Mouse (Mus musculus) hindbrain, postnatal 0 days (tissue): ENCODE measurements around the gene Cdh23. TPM values are rescaled to one million over a fixed set of nuclear protein-coding genes. Genes with fewer than 3 reads are reported as not detected.
"Not testable (repeated sequence)": the region's sequence is repeated elsewhere in the genome, so short reads cannot be mapped to it uniquely, and the experiment has no call there.

Experiments
- ATAC-seq: fragments of 200-750 bp; cut with Nextera tagmentation; 2 replicates; pipeline ENCODE4 v1.8.0; 2017; ENCODE audit warnings: mild to moderate bottlenecking, moderate TSS enrichment, moderate library complexity
- DNase-seq: peaks from one replicate; pipeline ENCODE4 v3.0.0-alpha.2; 2015; ENCODE audit warnings: low spot score
- H3K27ac ChIP-seq: fragments of 300-500 bp; sonication (generic); 2 replicates; pipeline ENCODE4 v1.5.1; 2014; ENCODE audit warnings: mild to moderate bottlenecking
- H3K27me3 ChIP-seq: fragments of 300-500 bp; sonication (generic); 2 replicates; pipeline ENCODE4 v1.6.1; 2014; ENCODE audit warnings: low read length, mixed read lengths; ENCODE audit not compliant: insufficient read depth
- H3K36me3 ChIP-seq: fragments of 300-500 bp; sonication (generic); 2 replicates; pipeline ENCODE4 v1.6.1; 2014; ENCODE audit warnings: low read length, mixed read lengths; ENCODE audit not compliant: insufficient read depth
- H3K4me1 ChIP-seq: fragments of 300-500 bp; sonication (generic); 2 replicates; pipeline ENCODE4 v1.6.1; 2014; ENCODE audit warnings: antibody characterized with exemption, low read length, mixed read lengths; ENCODE audit not compliant: insufficient read depth
- H3K4me2 ChIP-seq: fragments of 300-500 bp; sonication (generic); 2 replicates; pipeline ENCODE4 v1.6.1; 2014; ENCODE audit warnings: low read depth, mild to moderate bottlenecking, low read length, moderate library complexity, mixed read lengths
- H3K4me3 ChIP-seq: fragments of 300-500 bp; sonication (generic); 2 replicates; pipeline ENCODE4 v1.5.1; 2014; ENCODE audit warnings: low read length
- H3K9ac ChIP-seq: fragments of 300-500 bp; sonication (generic); replicated peaks from 2 replicates; pipeline ENCODE4 v1.6.1; 2014; ENCODE audit warnings: mild to moderate bottlenecking, low read length, moderate library complexity, mixed read lengths
- H3K9me3 ChIP-seq: fragments of 300-500 bp; sonication (generic); 2 replicates; pipeline ENCODE4 v1.6.1; 2016; ENCODE audit warnings: low read length, mixed read lengths
- CTCF ChIP-seq: IDR thresholded peaks from 2 replicates; pipeline ENCODE4 v1.5.1; 2016; ENCODE audit warnings: antibody characterized with exemption, control low read depth, low read depth
- WGBS: fragments of 180-500 bp; shearing (Covaris S2); extraction: QIAGEN DNeasy Blood & Tissue Kit; methylation state at CpG from one replicate; pipeline ENCODE4 v1.1.7; 2014; 5-methylcytosine and 5-hydroxymethylcytosine counted together
- polyA plus RNA-seq: library from polyadenylated mRNA; unstranded; fragments of >200 nt; fragmentation: Nextera tagmentation; extraction: Ambion mirVana; gene quantifications from 2 replicates; pipeline ENCODE4 v1.2.1, GENCODE M21; 2015
- total RNA-seq: library from RNA; depleted of rRNA; stranded (reverse); fragments of >200 nt; gene quantifications from 2 replicates; pipeline ENCODE4 v1.2.3, GENCODE M21; 2014

The Cdh23 gene
- total and polyA plus RNA-seq, 2 experiments from 2014 or later, result 3.5 to 31.8 TPM

DNA sequence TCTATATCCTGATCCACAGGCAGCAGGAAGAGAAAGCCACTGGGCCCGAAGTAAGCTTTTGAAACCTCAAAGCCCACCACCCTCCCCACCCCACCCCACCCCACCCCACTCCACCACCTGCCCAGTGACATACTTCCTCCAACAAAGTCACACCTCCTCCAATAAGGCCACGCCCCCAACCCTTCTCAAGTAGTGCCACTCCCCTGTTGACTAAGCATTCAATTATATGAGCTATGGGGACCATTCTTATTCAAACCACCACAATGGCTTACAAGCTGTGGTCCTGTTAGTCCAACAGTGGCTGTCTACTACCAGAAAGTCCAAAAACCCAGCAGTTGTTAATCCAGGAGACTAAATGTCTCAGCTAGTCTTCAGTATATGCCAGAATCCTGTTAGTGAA is 22.2 kb upstream of the Cdh23 start:
- no peaks in the 10 kb centered on the region for H3K9me3 ChIP-seq
- H3K4me1 ChIP-seq, result no peaks in the 10 kb centered on the region
- DNase-seq (no peak), ATAC-seq (no peak)
- no peak overlapping the region for H3K9ac ChIP-seq
- no peak overlapping the region for H3K4me2 ChIP-seq
- H3K27me3 ChIP-seq, result no peaks in the 10 kb centered on the region
- WGBS, result 94% methylated on average over 2 of the region's 2 CpGs
- H3K27ac ChIP-seq, result no peak overlapping the region
- no peak overlapping the region for H3K4me3 ChIP-seq
- peaks cover 11% of the 10 kb centered on the region; the same call in 1 of the 2 replicates for H3K36me3 ChIP-seq
- TF ChIP-seq CTCF, result no peak

- DNase-seq, result no peak
- Histone ChIP-seq H3K4me3 (no peak overlapping the region), H3K36me3 (peaks cover 11% of the 10 kb centered on the region; the same call in 1 of the 2 replicates), H3K27ac (no peak overlapping the region), H3K4me2 (no peak overlapping the region), H3K27me3 (no peaks in the 10 kb centered on the region), H3K9ac (no peak overlapping the region), H3K9me3 (no peaks in the 10 kb centered on the region), H3K4me1 (no peaks in the 10 kb centered on the region)
- 97% methylated on average over 3 of the region's 3 CpGs for WGBS
- ATAC-seq, result no peak
- no peak for TF ChIP-seq CTCF
Observed at GRCm38 (mm10) chr10:60716449-60716848, 20.2 kb upstream of the Cdh23 start.

DNA sequence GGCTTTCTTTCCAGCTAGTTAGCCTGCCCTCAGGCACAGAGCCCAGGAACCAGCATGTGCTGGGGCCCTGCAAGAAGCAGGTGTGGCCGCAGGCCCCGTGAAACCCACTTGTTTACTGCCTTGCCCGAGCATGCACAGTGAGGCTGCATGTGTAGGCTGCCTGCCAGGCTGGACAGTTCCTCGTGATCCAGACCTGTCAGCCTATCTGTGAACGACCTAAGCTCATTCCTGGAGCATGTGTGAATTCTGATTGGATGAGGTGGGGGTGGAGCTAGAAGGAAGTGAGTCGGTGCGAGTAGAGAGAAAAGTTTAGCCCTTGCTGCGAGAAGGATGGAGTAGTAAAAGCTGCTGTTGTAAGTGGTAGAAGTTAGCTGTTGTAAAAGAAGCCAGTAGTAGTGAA is 16.0 kb upstream of the Cdh23 start:
- DNase-seq, H3K9me3 ChIP-seq, H3K27me3 ChIP-seq, H3K27ac ChIP-seq, H3K4me2 ChIP-seq, H3K4me3 ChIP-seq, H3K4me1 ChIP-seq, H3K9ac ChIP-seq, ATAC-seq: not testable (repeated sequence)
- H3K36me3 ChIP-seq, result peaks cover 11% of the 10 kb centered on the region; the same call in 1 of the 2 replicates
- WGBS, result 69% methylated on average over 8 of the region's 8 CpGs

DNA sequence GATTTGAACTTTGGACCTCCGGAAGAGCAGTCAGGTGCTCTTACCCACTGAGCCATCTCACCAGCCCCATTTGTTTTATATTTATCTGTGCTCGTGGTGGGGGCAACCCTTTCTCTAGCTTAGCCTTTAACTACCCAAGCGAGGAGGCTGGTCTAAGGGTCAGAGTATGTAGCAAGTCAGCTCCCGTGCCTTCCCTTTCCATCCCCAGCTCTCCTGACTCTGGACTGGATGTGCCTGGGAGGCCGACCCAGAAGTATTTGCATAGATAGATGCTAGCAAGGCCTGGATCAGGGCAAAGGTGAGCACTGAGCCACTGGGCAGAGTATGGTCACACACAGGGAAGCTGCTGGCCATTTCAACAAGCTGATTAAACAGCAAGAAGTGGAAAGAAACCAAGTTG is 12.5 kb upstream of the Cdh23 start:
- no peaks in the 10 kb centered on the region for H3K4me1 ChIP-seq
- H3K4me2 ChIP-seq, result no peak overlapping the region
- 87% methylated on average over 5 of the region's 5 CpGs for WGBS
- H3K9ac ChIP-seq, result no peak overlapping the region
- no peak for DNase-seq
- H3K4me3 ChIP-seq, result no peak overlapping the region
- no peak overlapping the region for H3K27ac ChIP-seq
- no peak for ATAC-seq
- H3K27me3 ChIP-seq, result no peaks in the 10 kb centered on the region
- no peaks in the 10 kb centered on the region for H3K9me3 ChIP-seq
- no peak for TF ChIP-seq CTCF
- H3K36me3 ChIP-seq, result no peaks in the 10 kb centered on the region

DNA sequence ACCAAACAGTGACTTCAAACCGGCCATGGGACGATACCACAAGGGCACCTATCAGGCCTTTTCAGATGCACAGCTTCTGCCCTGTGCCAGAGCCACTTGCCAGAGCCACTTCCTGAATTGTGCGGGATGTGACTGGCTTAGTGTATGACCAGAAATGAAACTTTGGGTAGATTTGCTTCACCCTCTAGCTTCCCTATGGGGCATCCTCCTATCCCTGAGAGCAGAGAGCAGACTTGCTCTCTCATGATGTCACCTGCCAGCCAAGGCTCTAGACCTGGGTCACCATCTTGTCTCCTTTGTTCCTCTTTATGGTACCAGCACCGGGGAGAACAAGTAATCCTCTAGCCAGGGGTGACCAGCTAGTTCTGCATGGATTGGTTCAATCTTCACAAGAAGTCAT is 10.0 kb upstream of the Cdh23 start:
- ATAC-seq, result no peak
- TF ChIP-seq CTCF, result no peak
- Histone ChIP-seq H3K9me3 (no peaks in the 10 kb centered on the region), H3K4me3 (no peak overlapping the region), H3K27ac (no peak overlapping the region), H3K4me2 (no peak overlapping the region), H3K4me1 (no peaks in the 10 kb centered on the region), H3K9ac (no peak overlapping the region), H3K36me3 (no peaks in the 10 kb centered on the region), H3K27me3 (no peaks in the 10 kb centered on the region)
- 91% methylated on average over 4 of the region's 4 CpGs for WGBS
- no peak for DNase-seq

GRCm38 (mm10) chr10:60705134-60705533 is 8.8 kb upstream of the Cdh23 start:
- no peak overlapping the region for H3K4me2 ChIP-seq
- no peaks in the 10 kb centered on the region for H3K27me3 ChIP-seq
- 54% methylated on average over 2 of the region's 2 CpGs for WGBS
- ATAC-seq, result no peak
- no peak for TF ChIP-seq CTCF
- no peaks in the 10 kb centered on the region for H3K36me3 ChIP-seq
- H3K4me3 ChIP-seq, result no peak overlapping the region
- no peak for DNase-seq
- no peaks in the 10 kb centered on the region for H3K9me3 ChIP-seq
- no peak overlapping the region for H3K27ac ChIP-seq
- no peaks in the 10 kb centered on the region for H3K4me1 ChIP-seq
- H3K9ac ChIP-seq, result no peak overlapping the region

- no peaks in the 10 kb centered on the region for H3K9me3 ChIP-seq
- H3K4me1 ChIP-seq, result no peaks in the 10 kb centered on the region
- H3K36me3 ChIP-seq, result no peaks in the 10 kb centered on the region
- no peak for TF ChIP-seq CTCF
- H3K27ac ChIP-seq, result no peak overlapping the region
- 0 out of 2 replicates have a peak, but pooled peaks cover 6% of the 10 kb centered on the region for H3K27me3 ChIP-seq
- no peak overlapping the region for H3K4me2 ChIP-seq
- no peak for DNase-seq
- 88% methylated on average over 6 of the region's 6 CpGs for WGBS
- no peak overlapping the region for H3K9ac ChIP-seq
- no peak overlapping the region for H3K4me3 ChIP-seq
- no peak for ATAC-seq
Observed at GRCm38 (mm10) chr10:60697775-60698174, 1.5 kb upstream of the Cdh23 start.
